Mouse (Mus musculus) monocyte, adult 59 days (primary cell): ENCODE results near the gene Ttc34. TPM values are rescaled to one million over a fixed set of nuclear protein-coding genes. Genes with fewer than 3 reads are reported as not detected.

Experiments
- total RNA-seq, 2 experiments: library from RNA; stranded (reverse); gene quantifications; one replicate each; pipeline ENCODE4 v1.2.4; 2023

Gene Ttc34
- total RNA-seq, result not detected

GRCm38 (mm10) chr4:154837170-154837569, at the start of gene Ttc34:
Ttc34 (plus strand) TSS chr4:154837459.

GRCm38 (mm10) chr4:154869440-154869839, 32.2 kb downstream of the Ttc34 start, which contains the start of gene Mmel1:
Mmel1 (plus strand) TSS chr4:154869585.

GRCm38 (mm10) chr4:154898506-154899446, 61.5 kb downstream of the Ttc34 start, which contains the start of gene Fam213b:
Fam213b (minus strand) TSS chr4:154899135.

Other genes starting within 250 kb of the Ttc34 start
- gene Prdm16, start 200.6 kb upstream of the Ttc34 start, total RNA-seq, result 1 to 10 TPM in 1 of 2 experiments, under 1 TPM in 1; 0.76 to 2.4 TPM
- gene Actrt2, start 169.6 kb upstream of the Ttc34 start, total RNA-seq, result not detected
- gene Mmel1, start 32.1 kb downstream of the Ttc34 start, total RNA-seq, result 1 to 10 TPM in 1 of 2 experiments, under 1 TPM in 1; 0.18 to 1.0 TPM
- gene Fam213b, start 61.7 kb downstream of the Ttc34 start, total RNA-seq, result 10 to 100 TPM; 18.9 to 20.4 TPM
- gene Tnfrsf14, start 91.1 kb downstream of the Ttc34 start, total RNA-seq, result 100 to 1,000 TPM in 1 of 2 experiments, 10 to 100 TPM in 1; 96.2 to 114 TPM
- not detected for gene Hes5, start 123.5 kb downstream of the Ttc34 start, total RNA-seq
- gene Pank4, start 126.7 kb downstream of the Ttc34 start, total RNA-seq, result 10 to 100 TPM; 39.6 to 40.8 TPM
- not detected for gene Plch2, start 219.3 kb downstream of the Ttc34 start, total RNA-seq
- gene Pex10, start 229.6 kb downstream of the Ttc34 start, total RNA-seq, result 1 to 10 TPM; 7.7 to 9.5 TPM
- 10 to 100 TPM; 60.0 to 67.7 TPM for gene Rer1, start 248.9 kb downstream of the Ttc34 start, total RNA-seq
- gene Morn1, start 249.1 kb downstream of the Ttc34 start, total RNA-seq, result 1 to 10 TPM; 1.5 to 2.3 TPM